11 mouse cellular contexts compared by ENCODE assay signal in the genomic region with DNA sequence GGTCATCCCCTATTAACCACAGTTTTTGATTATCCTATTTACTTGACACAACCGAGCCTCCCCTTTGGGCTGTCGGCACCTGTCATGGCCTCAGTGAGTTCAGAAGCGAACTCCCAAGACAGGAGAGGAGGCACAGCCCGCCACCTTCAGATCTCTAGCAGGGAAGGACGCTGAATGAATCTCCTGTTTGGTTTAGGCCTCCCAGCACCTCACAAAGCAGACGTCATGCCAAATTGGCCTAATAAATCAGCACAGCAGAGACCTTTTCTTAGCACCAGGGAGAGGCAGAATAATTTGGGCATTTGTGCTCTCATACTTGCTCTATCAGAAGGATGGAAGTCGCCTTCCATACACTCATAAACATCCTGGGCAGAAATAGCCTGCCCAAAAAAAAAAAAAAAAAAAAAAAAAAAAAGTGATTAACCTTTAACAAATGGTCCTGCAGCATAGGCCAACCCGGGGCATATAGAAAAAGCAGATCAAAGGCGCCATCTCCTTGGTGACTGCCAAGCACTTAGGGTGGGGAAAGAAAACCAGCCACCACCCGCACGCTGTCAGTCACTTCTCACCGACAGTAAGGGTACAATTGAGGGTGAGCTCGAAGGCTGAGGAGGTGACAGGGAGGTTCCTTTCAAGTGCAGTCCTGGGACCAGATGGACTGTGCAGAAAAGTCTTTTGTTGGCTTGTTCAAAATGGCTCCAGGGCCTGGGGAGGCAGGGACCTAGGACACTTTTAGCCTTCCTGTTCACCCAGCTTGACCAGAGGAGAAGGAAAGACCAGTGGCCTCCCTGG. TPM values are rescaled to one million over a fixed set of nuclear protein-coding genes. Genes with fewer than 3 reads are reported as not detected.
DNase-seq lines count a peak whose midpoint lies in the region; ATAC-seq lines count a peak whose summit lies in the region.
"Had no signal": no experiment of that assay in that cellular context is flagged by ENCODE, and none has a peak within 500 bp of the region (broad histone marks: within the 10 kb centered on the region; RNA-seq: fewer than 3 reads in every experiment).

No protein-coding gene starts in this region.

- 0 out of 2 replicates have a peak, but pooled peaks have one; percentile 11 for ATAC-seq in forebrain, embryonic 11.5 days (replicated peaks; ENCODE audit: low FRiP score)
- ATAC-seq in forebrain, embryonic 16.5 days: no peak
- peak; percentile 50 for ATAC-seq in neural tube, embryonic 11.5 days (ENCODE audit: insufficient read depth, low FRiP score, low TSS enrichment)
- ATAC-seq in midbrain, embryonic 11.5 days (ENCODE audit: low FRiP score): peak; percentile 40
- ATAC-seq in megakaryocyte, adult 5-6 weeks (ENCODE audit: poor library complexity, severe bottlenecking): no peak

- H3K9ac ChIP-seq in forebrain, embryonic 11.5 days (ENCODE audit: low read length): peak overlapping the region; percentile 32
- H3K9ac ChIP-seq in forebrain, embryonic 16.5 days (replicated peaks; ENCODE audit: low read depth, low read length): no peak overlapping the region
- H3K9ac ChIP-seq in neural tube, embryonic 11.5 days (ENCODE audit: low read length): peak overlapping the region; percentile 14
- no peak overlapping the region for H3K9ac ChIP-seq in midbrain, embryonic 11.5 days (ENCODE audit: low read length)
- H3K9ac ChIP-seq: heart, embryonic 15.5 days had no signal

- WGBS in forebrain, embryonic 11.5 days: 28% methylated on average over 13 of the region's 13 CpGs
- 20% methylated on average over 13 of the region's 13 CpGs for WGBS in forebrain, embryonic 16.5 days
- 9% methylated on average over 13 of the region's 13 CpGs for WGBS in neural tube, embryonic 11.5 days
- WGBS in midbrain, embryonic 11.5 days: 14% methylated on average over 13 of the region's 13 CpGs

- no peaks in the 10 kb centered on the region for H3K9me3 ChIP-seq in forebrain, embryonic 11.5 days (ENCODE audit: control insufficient read depth, low read length)
- H3K9me3 ChIP-seq in forebrain, embryonic 16.5 days (ENCODE audit: control insufficient read depth, low read length): no peaks in the 10 kb centered on the region
- no peaks in the 10 kb centered on the region for H3K9me3 ChIP-seq in neural tube, embryonic 11.5 days (ENCODE audit: control insufficient read depth, low read length)
- H3K9me3 ChIP-seq in midbrain, embryonic 11.5 days (ENCODE audit: control insufficient read depth, low read length): no peaks in the 10 kb centered on the region
- H3K9me3 ChIP-seq: heart, embryonic 15.5 days had no signal

- no peak overlapping the region for H3K4me2 ChIP-seq in forebrain, embryonic 11.5 days (ENCODE audit: low read depth, low read length, severe bottlenecking)
- no peak overlapping the region for H3K4me2 ChIP-seq in forebrain, embryonic 16.5 days (ENCODE audit: low read length)
- H3K4me2 ChIP-seq in neural tube, embryonic 11.5 days (ENCODE audit: low read depth): no peak overlapping the region
- no peak overlapping the region for H3K4me2 ChIP-seq in midbrain, embryonic 11.5 days
- H3K4me2 ChIP-seq: heart, embryonic 15.5 days had no signal

- DNase-seq in forebrain, embryonic 11.5 days (ENCODE audit: low spot score): no peak
- peak; percentile 47 for DNase-seq in neural tube, embryonic 11.5 days (ENCODE audit: low spot score)
- no peak for DNase-seq in neural tube, embryonic 10.5 days (ENCODE audit: extremely low spot score, low spot score)
- DNase-seq in midbrain, embryonic 11.5 days (ENCODE audit: low spot score, missing footprints): peak; percentile 88
- no peak for DNase-seq in layer of hippocampus, postnatal 14 days (ENCODE audit: low spot score in 2 of 2)
- no peak for DNase-seq in frontal cortex, postnatal 36 days (ENCODE audit: low spot score in 2 of 2)
- DNase-seq: kidney, postnatal 25 days; lung, postnatal 4 days had no signal

- no peak overlapping the region for H3K4me3 ChIP-seq in forebrain, embryonic 11.5 days (ENCODE audit: low read depth, low read length)
- no peak overlapping the region for H3K4me3 ChIP-seq in forebrain, embryonic 16.5 days (replicated peaks; ENCODE audit: low read length)
- no peak overlapping the region for H3K4me3 ChIP-seq in neural tube, embryonic 11.5 days (ENCODE audit: low read depth, low read length)
- no peak overlapping the region for H3K4me3 ChIP-seq in midbrain, embryonic 11.5 days (ENCODE audit: low read depth, low read length)
- H3K4me3 ChIP-seq: heart, embryonic 15.5 days had no signal

- peaks cover 3% of the 10 kb centered on the region; the same call in 1 of the 2 replicates for H3K36me3 ChIP-seq in forebrain, embryonic 11.5 days (ENCODE audit: control insufficient read depth, insufficient read depth, low read length)
- H3K36me3 ChIP-seq in forebrain, embryonic 16.5 days (ENCODE audit: control insufficient read depth, insufficient read depth): peaks cover 11% of the 10 kb centered on the region
- H3K36me3 ChIP-seq in neural tube, embryonic 11.5 days (ENCODE audit: control insufficient read depth, insufficient read depth, low read length): peaks cover 8% of the 10 kb centered on the region
- H3K36me3 ChIP-seq in midbrain, embryonic 11.5 days (ENCODE audit: control insufficient read depth, insufficient read depth, low read length): peaks cover 8% of the 10 kb centered on the region

- H3K4me1 ChIP-seq in forebrain, embryonic 11.5 days (replicated peaks; ENCODE audit: control insufficient read depth, insufficient read depth, low read length): peaks cover 18% of the 10 kb centered on the region; the same call in 1 of the 2 replicates
- peaks cover 25% of the 10 kb centered on the region for H3K4me1 ChIP-seq in forebrain, embryonic 16.5 days (replicated peaks; ENCODE audit: control insufficient read depth, insufficient read depth, low read length)
- H3K4me1 ChIP-seq in neural tube, embryonic 11.5 days (ENCODE audit: control insufficient read depth, insufficient read depth, low read length): peaks cover 33% of the 10 kb centered on the region
- peaks cover 41% of the 10 kb centered on the region for H3K4me1 ChIP-seq in midbrain, embryonic 11.5 days (ENCODE audit: control insufficient read depth, insufficient read depth, low read length)

- no peaks in the 10 kb centered on the region for H3K27me3 ChIP-seq in forebrain, embryonic 11.5 days (ENCODE audit: control insufficient read depth, insufficient read depth, low read length)
- no peaks in the 10 kb centered on the region for H3K27me3 ChIP-seq in forebrain, embryonic 16.5 days (replicated peaks; ENCODE audit: control insufficient read depth, insufficient read depth, low read length)
- no peaks in the 10 kb centered on the region for H3K27me3 ChIP-seq in neural tube, embryonic 11.5 days (ENCODE audit: control insufficient read depth, insufficient read depth, low read length)
- H3K27me3 ChIP-seq in midbrain, embryonic 11.5 days (ENCODE audit: control insufficient read depth, insufficient read depth, low read length): 0 out of 2 replicates have a peak, but pooled peaks cover 2% of the 10 kb centered on the region
- H3K27me3 ChIP-seq: heart, embryonic 15.5 days had no signal

- H3K27ac ChIP-seq in forebrain, embryonic 11.5 days (ENCODE audit: low read depth, low read length): peak overlapping the region; percentile 55; the same call in 1 of the 2 replicates
- H3K27ac ChIP-seq in forebrain, embryonic 16.5 days (ENCODE audit: low read length): no peak overlapping the region
- H3K27ac ChIP-seq in neural tube, embryonic 11.5 days (ENCODE audit: low read depth, low read length): peak overlapping the region; percentile 15; the same call in 1 of the 2 replicates
- peak overlapping the region; percentile 45; the same call in 1 of the 2 replicates for H3K27ac ChIP-seq in midbrain, embryonic 11.5 days (ENCODE audit: low read depth, low read length)
- H3K27ac ChIP-seq: heart, embryonic 15.5 days had no signal

RNA-seq across cellular contexts. Expression of a gene that starts 14.5 kb away (rescaled TPM):
- 24.1 and 25.8 TPM in 2 replicates for polyA plus RNA-seq in forebrain, embryonic 11.5 days (2014; fragmentation: Nextera tagmentation; extraction: Ambion mirVana)
- 8.6 and 11.4 TPM in 2 replicates for polyA plus RNA-seq in forebrain, embryonic 16.5 days (2015; fragmentation: Nextera tagmentation; extraction: Ambion mirVana)
- polyA plus RNA-seq in neural tube, embryonic 11.5 days (2014; fragmentation: Nextera tagmentation; extraction: Ambion mirVana): 22.9 and 23.4 TPM in 2 replicates
- polyA plus RNA-seq in midbrain, embryonic 11.5 days (2014; fragmentation: Nextera tagmentation; extraction: Ambion mirVana): 21.5 and 27.4 TPM in 2 replicates
- 22.6 and 24.8 TPM in 2 replicates for total RNA-seq in megakaryocyte, adult 5-6 weeks (2015)
- total RNA-seq in megakaryocyte, adult 5-6 weeks (2017): 64.7 and 74.1 TPM in 2 replicates
- 100 to 1,000 TPM in 1 of 2 experiments, 10 to 100 TPM in 1; 99.2 to 104 TPM for total RNA-seq in layer of hippocampus, postnatal 14 days (2021)

RNA-seq across cellular contexts. Expression of a gene that starts 20.5 kb away (rescaled TPM):
- 132 and 136 TPM in 2 replicates for polyA plus RNA-seq in forebrain, embryonic 11.5 days (2014; fragmentation: Nextera tagmentation; extraction: Ambion mirVana)
- 152 and 163 TPM in 2 replicates for polyA plus RNA-seq in forebrain, embryonic 16.5 days (2015; fragmentation: Nextera tagmentation; extraction: Ambion mirVana)
- 114 and 116 TPM in 2 replicates for polyA plus RNA-seq in neural tube, embryonic 11.5 days (2014; fragmentation: Nextera tagmentation; extraction: Ambion mirVana)
- polyA plus RNA-seq in midbrain, embryonic 11.5 days (2014; fragmentation: Nextera tagmentation; extraction: Ambion mirVana): 113 and 130 TPM in 2 replicates
- total RNA-seq in megakaryocyte, adult 5-6 weeks (2015): 115 and 130 TPM in 2 replicates
- 283 and 293 TPM in 2 replicates for total RNA-seq in megakaryocyte, adult 5-6 weeks (2017)
- 100 to 1,000 TPM; 119 to 127 TPM for total RNA-seq in layer of hippocampus, postnatal 14 days (2021)

RNA-seq across cellular contexts. Expression of a gene that starts 50.5 kb away (rescaled TPM):
- polyA plus RNA-seq in forebrain, embryonic 11.5 days (2014; fragmentation: Nextera tagmentation; extraction: Ambion mirVana): 0.49 and 0.57 TPM in 2 replicates
- 0.18 and 0.55 TPM in 2 replicates for polyA plus RNA-seq in forebrain, embryonic 16.5 days (2015; fragmentation: Nextera tagmentation; extraction: Ambion mirVana)
- polyA plus RNA-seq in neural tube, embryonic 11.5 days (2014; fragmentation: Nextera tagmentation; extraction: Ambion mirVana): 0.60 and 1.2 TPM in 2 replicates
- 0.47 and 0.49 TPM in 2 replicates for polyA plus RNA-seq in midbrain, embryonic 11.5 days (2014; fragmentation: Nextera tagmentation; extraction: Ambion mirVana)
- 1.1 and 1.8 TPM in 2 replicates for total RNA-seq in megakaryocyte, adult 5-6 weeks (2015)
- 1.4 and 1.8 TPM in 2 replicates for total RNA-seq in megakaryocyte, adult 5-6 weeks (2017)
- total RNA-seq in layer of hippocampus, postnatal 14 days (2021): 1 to 10 TPM; 1.8 to 3.8 TPM

Comparison
In these comparisons a context has a peak if more than half of its experiments do, and no peak if none do; other contexts are left out.
1. ATAC-seq: peak in forebrain, embryonic 11.5 days (single experiment), neural tube, embryonic 11.5 days (single experiment) and midbrain, embryonic 11.5 days (single experiment); none in forebrain, embryonic 16.5 days (single experiment) and megakaryocyte, adult 5-6 weeks (single experiment).
2. DNase-seq: peak in neural tube, embryonic 11.5 days (single experiment) and midbrain, embryonic 11.5 days (single experiment); none in forebrain, embryonic 11.5 days (single experiment), neural tube, embryonic 10.5 days (single experiment), layer of hippocampus, postnatal 14 days (0 of 2) and frontal cortex, postnatal 36 days (0 of 2).
3. H3K9ac ChIP-seq: peak in forebrain, embryonic 11.5 days (single experiment) and neural tube, embryonic 11.5 days (single experiment); none in forebrain, embryonic 16.5 days (single experiment) and midbrain, embryonic 11.5 days (single experiment).